Mouse (Mus musculus): Measurements from ENCODE around the gene Snrpd3.
A peak's percentile ranks its signal among the peaks of the same experiment; 100 is the strongest.
"Not testable (repeated sequence)": the region's sequence is repeated elsewhere in the genome, so short reads cannot be mapped to it uniquely, and the experiment has no call there.

The Snrpd3 gene

GRCm38 (mm10) chr10:75517073-75517757, at the start of gene Snrpd3:
Gene Snrpd3 (plus strand): TSS chr10:75517551.
- peak; percentile 98 for DNase-seq (ENCODE audit: low read depth, low spot score)

DNA sequence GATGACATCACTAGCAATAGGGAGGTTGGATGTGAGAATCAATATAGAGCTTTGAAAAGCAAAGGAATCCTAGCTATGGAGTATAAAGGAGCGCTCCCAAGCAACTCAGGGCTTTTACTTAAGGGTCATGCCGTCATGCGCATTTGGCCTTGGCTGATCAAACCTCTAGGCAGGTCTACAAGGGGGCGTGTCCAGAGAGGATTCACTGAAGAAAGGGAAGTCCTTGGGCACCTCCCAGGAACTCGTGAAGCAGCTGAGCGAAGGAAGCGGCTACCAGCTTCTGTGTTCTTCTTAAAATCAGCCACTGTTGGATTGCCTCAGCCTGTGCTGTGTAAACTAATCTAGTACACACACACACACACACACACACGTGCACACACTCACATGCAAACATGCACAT, 43.9 kb upstream of the Snrpd3 start:
- no peak for DNase-seq (ENCODE audit: low read depth, low spot score)

GRCm38 (mm10) chr10:75474571-75474970, 42.8 kb upstream of the Snrpd3 start:
- no peak for DNase-seq (ENCODE audit: low read depth, low spot score)

GRCm38 (mm10) chr10:75475139-75475850, 42.1 kb upstream of the Snrpd3 start:
- not testable (repeated sequence) for DNase-seq (ENCODE audit: low read depth, low spot score)

DNA sequence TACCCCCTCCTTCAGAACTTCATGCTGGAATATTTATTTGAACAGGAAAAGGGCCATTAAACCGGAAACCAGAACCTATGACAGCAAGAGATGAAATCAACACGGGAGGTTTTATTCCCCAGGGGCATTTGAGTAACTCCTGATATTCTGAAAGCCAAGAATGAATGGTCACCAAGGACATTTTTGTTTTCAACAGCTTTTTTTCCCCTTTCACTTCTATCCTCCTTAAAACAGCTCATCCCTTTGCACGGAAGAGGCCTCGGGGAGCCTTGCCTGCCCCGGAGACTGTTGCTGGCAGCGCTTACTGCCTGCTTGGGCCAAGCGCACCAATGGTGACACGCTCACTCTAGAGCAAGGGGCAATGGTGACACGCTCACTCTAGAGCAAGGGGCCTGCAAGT, 40.3 kb upstream of the Snrpd3 start:
- DNase-seq (ENCODE audit: low read depth, low spot score): no peak

DNA sequence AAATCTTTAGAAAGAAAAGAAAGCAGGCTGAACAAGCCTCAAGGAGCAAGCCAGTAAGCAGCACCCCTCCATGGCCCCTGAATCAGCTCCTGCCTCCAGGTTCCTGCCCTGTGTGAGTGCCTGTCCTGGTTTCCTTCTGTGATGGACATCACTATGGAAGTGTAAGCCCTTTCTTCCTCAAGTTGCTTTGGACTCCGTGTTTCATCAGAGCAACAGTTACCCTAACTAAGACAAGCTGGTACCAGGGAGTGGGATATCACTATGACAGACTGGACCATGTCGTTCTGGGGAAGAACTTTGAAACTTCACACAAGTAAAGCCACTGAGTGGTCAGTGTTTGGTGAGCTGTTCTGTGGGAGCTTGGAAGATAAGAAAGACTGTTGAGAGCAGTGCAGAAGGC, 37.4 kb upstream of the Snrpd3 start:
- DNase-seq (ENCODE audit: low read depth, low spot score): no peak

GRCm38 (mm10) chr10:75481703-75482102, 35.6 kb upstream of the Snrpd3 start:
- no peak for DNase-seq (ENCODE audit: low read depth, low spot score)

DNA sequence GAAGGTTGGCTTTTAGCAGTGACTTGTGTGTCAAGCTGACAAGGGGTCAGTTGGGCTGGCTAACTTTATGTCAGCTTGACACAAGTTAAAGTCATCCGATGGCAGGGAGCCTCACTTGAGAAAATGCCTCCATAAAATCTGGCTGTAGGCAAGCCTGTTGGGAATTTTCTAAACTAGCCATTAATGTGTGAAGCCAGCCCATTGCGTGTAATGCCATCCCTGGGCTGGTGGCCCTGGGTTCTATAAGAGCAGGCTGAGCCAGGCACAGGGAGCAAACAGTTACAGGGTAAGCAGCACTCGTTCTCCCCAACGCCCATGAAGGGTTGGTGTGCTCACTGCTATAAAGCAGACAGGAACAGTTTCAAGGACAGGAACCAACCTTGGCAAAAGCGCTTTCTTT, 35.1 kb upstream of the Snrpd3 start:
- DNase-seq (ENCODE audit: low read depth, low spot score): no peak

DNA sequence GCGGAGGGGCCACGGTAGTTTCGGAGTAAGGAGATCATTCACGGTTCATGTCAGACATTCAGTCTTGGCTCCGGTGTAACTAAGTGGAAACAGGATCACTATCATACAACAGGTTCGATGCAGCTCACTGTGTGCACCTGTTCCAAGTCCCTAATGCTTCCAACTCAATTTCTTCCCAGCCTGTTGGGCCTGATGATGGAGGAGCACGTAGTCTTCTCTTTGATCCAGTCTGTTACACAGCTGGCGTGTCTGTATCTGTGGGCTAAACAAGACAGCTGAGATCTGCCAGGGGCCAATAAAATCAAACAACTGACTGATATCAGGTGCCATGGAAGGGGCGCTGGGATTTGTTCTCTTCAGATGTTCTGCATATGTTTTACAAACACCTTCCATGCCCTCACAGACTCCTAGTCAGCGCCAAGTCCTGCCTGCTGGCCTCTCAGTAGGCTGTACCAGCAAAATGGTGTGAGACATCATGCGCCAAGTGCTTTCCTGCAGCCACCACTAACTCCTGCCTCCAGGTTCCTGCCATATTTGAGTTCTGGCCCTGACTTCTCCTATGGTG, 34.4 kb upstream of the Snrpd3 start:
- DNase-seq (ENCODE audit: low read depth, low spot score): no peak

- no peak for DNase-seq (ENCODE audit: low read depth, low spot score)
Measured at GRCm38 (mm10) chr10:75484066-75484465, 33.3 kb upstream of the Snrpd3 start.

DNA sequence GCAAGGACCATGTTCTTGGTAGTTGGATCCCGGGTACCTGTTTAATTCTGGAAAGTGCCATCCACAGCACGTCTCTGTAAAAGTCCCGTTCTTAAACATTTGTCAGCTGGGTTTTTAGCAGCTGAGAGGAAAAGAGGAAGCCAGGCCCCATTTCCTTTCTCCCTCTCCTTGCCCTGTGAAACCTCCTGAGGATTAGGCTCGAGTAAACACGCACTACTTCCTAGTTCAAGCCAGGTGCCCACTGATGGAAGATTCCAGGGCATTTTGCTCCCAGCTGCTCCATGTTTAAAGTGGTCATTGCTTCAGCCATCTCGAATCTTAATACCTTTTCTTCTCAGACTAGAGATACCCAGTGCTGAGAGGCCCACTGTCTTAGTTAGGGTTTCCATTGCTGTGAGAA, 32.6 kb upstream of the Snrpd3 start:
- DNase-seq (ENCODE audit: low read depth, low spot score): no peak

GRCm38 (mm10) chr10:75486086-75486979, 31.0 kb upstream of the Snrpd3 start:
- DNase-seq (ENCODE audit: low read depth, low spot score): peak; percentile 85

DNA sequence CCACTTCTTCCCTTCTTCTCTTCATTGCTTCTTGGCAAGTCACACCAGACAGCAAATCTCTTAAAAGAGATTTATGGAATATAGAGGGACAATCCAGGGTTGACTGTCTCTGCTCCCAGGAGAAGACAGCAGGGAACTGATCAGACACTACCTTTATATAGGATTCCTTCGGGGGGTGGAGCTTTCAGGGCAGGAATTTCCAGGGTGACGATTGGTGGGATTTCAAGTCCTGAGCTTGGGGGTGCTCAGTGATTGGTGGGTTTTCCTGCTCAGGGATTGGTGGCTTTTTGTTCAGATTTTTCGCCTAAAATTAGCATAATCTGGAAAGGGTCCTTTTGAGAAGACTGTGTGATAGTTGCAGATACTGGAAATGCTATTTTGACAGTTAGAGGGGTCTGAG, 30.2 kb upstream of the Snrpd3 start:
- DNase-seq (ENCODE audit: low read depth, low spot score): no peak

GRCm38 (mm10) chr10:75489522-75489921, 27.8 kb upstream of the Snrpd3 start:
- no peak for DNase-seq (ENCODE audit: low read depth, low spot score)

DNA sequence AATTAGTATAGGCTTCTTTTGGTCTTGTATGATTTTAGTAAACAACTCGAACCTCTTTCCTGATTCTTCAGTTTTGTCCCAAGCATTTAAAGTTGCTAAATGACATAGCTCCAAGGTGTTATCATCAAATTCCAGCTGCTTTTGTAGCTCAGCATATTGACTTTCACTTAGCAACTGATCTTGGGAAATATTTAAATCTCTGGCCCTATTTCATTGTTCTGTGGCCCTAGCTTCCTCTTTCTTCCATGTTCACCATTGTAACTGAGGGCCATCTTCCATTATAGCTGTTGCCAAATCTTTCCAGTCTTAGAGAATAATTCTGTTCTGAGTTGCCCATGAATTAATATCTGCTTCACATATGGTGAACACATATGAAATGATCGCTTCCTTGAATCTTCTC, 26.6 kb upstream of the Snrpd3 start:
- no peak for DNase-seq (ENCODE audit: low read depth, low spot score)

DNA sequence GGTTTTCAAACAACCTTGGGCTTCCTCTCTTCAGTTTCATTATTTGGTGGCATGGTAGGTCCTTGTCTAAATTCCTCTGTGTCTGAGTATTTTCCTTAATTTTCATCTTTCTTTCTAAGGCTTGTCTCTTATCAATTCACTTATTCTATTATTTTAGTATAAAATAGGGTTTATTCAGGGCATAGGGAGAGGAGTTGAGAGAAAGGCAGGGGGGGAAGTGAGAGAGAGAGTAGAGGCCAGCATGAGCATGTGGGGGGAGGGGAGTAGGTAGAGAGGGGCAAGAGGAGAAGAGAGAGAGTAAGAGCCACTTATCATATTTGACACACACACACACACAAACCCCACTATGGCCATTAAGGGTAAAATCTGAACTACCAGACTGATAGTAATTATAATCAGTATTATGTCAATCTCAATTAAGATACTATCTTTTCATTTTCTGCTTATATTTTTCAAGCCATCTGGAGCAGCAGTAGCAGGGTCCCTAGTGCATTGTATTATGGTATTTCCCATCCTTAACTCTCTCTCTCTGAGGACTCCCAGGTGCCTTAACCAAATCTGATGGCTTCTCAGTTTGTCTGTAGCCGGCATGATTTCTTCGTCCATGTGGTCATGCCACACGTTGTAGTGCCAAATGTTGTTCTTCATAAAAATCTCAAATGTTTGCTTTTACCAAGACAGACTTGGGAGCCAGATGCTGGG, 26.0 kb upstream of the Snrpd3 start:
- no peak for DNase-seq (ENCODE audit: low read depth, low spot score)

DNA sequence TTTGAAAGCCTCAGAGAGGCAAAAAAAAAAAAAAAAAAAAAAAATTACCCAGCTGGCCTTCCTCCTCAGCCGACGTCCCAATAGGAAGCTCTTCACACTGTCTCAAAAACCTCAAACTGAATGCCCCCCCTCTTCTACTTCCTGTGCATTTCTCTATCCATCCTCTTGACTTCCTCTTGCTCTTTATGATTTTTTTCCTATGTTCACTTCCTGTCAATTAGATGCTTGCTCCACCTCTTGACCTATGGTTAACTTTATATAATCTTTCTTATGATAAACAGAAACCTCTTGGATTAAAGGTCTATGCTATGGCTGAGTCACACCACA, 25.5 kb upstream of the Snrpd3 start:
- peak; percentile 61 for DNase-seq (ENCODE audit: low read depth, low spot score)

- no peak for DNase-seq (ENCODE audit: low read depth, low spot score)
Measured at GRCm38 (mm10) chr10:75495304-75495703, 22.0 kb upstream of the Snrpd3 start.

DNA sequence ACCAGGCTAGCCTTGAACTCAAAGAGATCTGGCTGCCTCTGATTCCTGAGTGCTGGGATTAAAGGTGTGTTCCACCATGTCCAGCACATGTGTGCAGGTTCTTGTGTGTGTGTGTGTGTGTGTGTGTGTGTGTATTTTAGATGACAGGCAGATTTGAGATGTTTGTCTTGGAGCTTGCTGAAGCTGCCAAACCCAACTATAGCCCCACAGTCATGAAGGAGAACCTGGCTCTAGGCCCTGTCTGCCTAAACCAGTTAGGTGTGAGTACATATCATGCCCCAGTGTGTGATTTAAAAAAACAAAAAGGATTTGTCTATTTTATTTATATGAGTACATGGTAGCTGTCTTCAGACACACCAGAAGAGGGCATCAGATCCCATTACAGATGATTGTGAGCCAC, 21.4 kb upstream of the Snrpd3 start:
- no peak for DNase-seq (ENCODE audit: low read depth, low spot score)

DNA sequence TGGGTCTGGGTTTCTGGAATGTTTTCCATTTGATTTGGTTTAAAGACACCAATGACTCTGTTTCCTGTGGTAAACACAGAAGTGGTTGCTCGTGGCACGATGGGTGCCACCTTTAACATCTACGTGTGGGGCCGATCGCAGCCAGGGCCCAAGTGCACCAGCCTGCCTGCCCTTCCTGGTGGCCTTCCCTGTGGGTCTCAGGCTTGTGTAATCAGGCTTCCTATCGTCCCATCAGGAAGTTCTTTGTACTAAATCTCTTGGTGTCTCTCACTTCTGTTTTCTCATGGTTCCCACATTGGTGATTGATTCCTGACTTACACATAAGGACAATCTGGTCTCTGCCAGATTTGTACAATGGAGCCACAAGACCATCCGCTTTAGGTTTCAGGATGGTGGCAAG, 18.1 kb upstream of the Snrpd3 start:
- not testable (repeated sequence) for DNase-seq (ENCODE audit: low read depth, low spot score)

GRCm38 (mm10) chr10:75499791-75500190, 17.6 kb upstream of the Snrpd3 start:
- no peak for DNase-seq (ENCODE audit: low read depth, low spot score)

DNA sequence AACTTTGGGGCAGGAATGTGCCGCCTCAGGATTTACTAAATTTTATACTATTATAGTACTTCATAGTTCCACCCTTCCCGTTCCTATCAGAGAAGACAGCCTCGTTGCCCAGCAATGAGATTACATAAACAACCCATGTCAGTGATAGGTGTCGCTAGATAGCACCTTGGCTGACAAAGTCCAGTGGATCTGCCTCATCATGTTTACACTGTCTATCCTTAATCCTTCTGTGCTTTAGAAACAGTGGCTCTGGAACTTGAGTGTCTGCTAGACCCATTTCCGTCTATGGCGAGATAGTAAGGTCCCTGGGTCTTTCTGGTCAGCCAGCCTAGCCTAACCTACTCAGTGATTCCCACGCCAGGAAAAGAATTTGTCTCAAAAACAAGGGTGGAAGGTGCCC, 17.0 kb upstream of the Snrpd3 start:
- no peak for DNase-seq (ENCODE audit: low read depth, low spot score)
